Mouse (Mus musculus) CH12.LX (cell line): ENCODE data around the gene Crct1. TPM values are rescaled to one million over a fixed set of nuclear protein-coding genes. Genes with fewer than 3 reads are reported as not detected.

Experiments
- DNase-seq: peaks from one replicate; pipeline ENCODE4 v3.0.0-alpha.2; 2013; ENCODE audit errors: extremely low read depth
- H3K27ac ChIP-seq: 2 replicates; pipeline ENCODE4 v1.5.1; 2012; ENCODE audit warnings: low read depth, mild to moderate bottlenecking, control low read depth, moderate library complexity; ENCODE audit not compliant: insufficient read depth
- H3K27me3 ChIP-seq: replicated peaks from 2 replicates; pipeline ENCODE3; 2012; ENCODE audit warnings: inconsistent platforms
- H3K36me3 ChIP-seq, 2 experiments: replicated peaks in 1 of 2; 2 replicates each; pipeline versions ENCODE3 to v1.6.1; 2012; ENCODE audit warnings: inconsistent platforms in 1 of 2, low read length in 1 of 2, mild to moderate bottlenecking in 1 of 2, mixed read lengths in 1 of 2, moderate library complexity in 1 of 2; ENCODE audit not compliant: control insufficient read depth in 1 of 2, insufficient read depth in 1 of 2
- H3K4me1 ChIP-seq, 2 experiments: 2 replicates each; pipeline ENCODE4 v1.6.1; 2012; ENCODE audit warnings: inconsistent platforms in 1 of 2, moderate library complexity in 1 of 2; ENCODE audit not compliant: insufficient read depth in 2 of 2, control insufficient read depth in 1 of 2
- H3K4me2 ChIP-seq: 2 replicates; pipeline ENCODE4 v1.6.1; 2012; ENCODE audit warnings: low read depth, mild to moderate bottlenecking, control low read depth; ENCODE audit not compliant: poor library complexity, insufficient read depth, severe bottlenecking
- H3K4me3 ChIP-seq, 3 experiments: fragments of 150-350 bp in 1 of 3; sonication (generic) in 1 of 3; replicated peaks in 1 of 3; 2 replicates each; pipeline versions ENCODE3 to v1.5.1; 2011 to 2012; ENCODE audit warnings: low read depth in 2 of 3, low read length in 2 of 3, mild to moderate bottlenecking in 2 of 3, moderate library complexity in 2 of 3, control low read depth in 1 of 3, improper control_type of control experiment in 1 of 3, inconsistent platforms in 1 of 3, mixed read lengths in 1 of 3; ENCODE audit not compliant: poor library complexity in 1 of 3
- H3K79me2 ChIP-seq: replicated peaks from 2 replicates; pipeline ENCODE4 v1.6.1; 2012; ENCODE audit warnings: mild to moderate bottlenecking, moderate library complexity; ENCODE audit not compliant: control insufficient read depth, poor library complexity, insufficient read depth, severe bottlenecking; ENCODE audit errors: extremely low read depth
- H3K9ac ChIP-seq: 2 replicates; pipeline ENCODE4 v1.6.1; 2012; ENCODE audit warnings: low read depth, mild to moderate bottlenecking, control low read depth, moderate library complexity; ENCODE audit not compliant: insufficient read depth
- H3K9me3 ChIP-seq: replicated peaks from 2 replicates; pipeline ENCODE3; 2012; ENCODE audit warnings: low read length, inconsistent platforms, mixed read lengths
- CHD1 ChIP-seq: IDR thresholded peaks from 2 replicates; pipeline ENCODE4 v1.6.1; 2012; ENCODE audit warnings: low read depth, low read length, improper control_type of control experiment, inconsistent platforms
- CHD2 ChIP-seq: IDR thresholded peaks from 2 replicates; pipeline ENCODE4 v1.6.1; 2011; ENCODE audit warnings: low read length, improper control_type of control experiment
- CTCF ChIP-seq, 2 experiments: IDR thresholded peaks in 1 of 2; conservative IDR thresholded peaks in 1 of 2; 2 replicates each; pipeline ENCODE4 v1.5.1; 2011 to 2012; ENCODE audit warnings: low read depth in 2 of 2, low read length in 2 of 2, improper control_type of control experiment in 1 of 2, inconsistent platforms in 1 of 2, mild to moderate bottlenecking in 1 of 2, moderate library complexity in 1 of 2
- EP300 ChIP-seq: IDR thresholded peaks from 2 replicates; pipeline ENCODE4 v1.6.1; 2011; ENCODE audit warnings: low read length, improper control_type of control experiment
- HCFC1 ChIP-seq: IDR thresholded peaks from 2 replicates; pipeline ENCODE4 v1.6.1; 2012; ENCODE audit warnings: low read depth, mild to moderate bottlenecking, inconsistent platforms, low read length, improper control_type of control experiment
- IRF4 ChIP-seq: IDR thresholded peaks from 2 replicates; pipeline ENCODE4 v1.6.1; 2014; ENCODE audit warnings: low read depth, mild to moderate bottlenecking, inconsistent platforms, low read length, improper control_type of control experiment
- JUND ChIP-seq: conservative IDR thresholded peaks from 2 replicates; pipeline ENCODE4 v1.6.1; 2011; ENCODE audit warnings: low read depth, low read length, improper control_type of control experiment
- KAT2A ChIP-seq: IDR thresholded peaks from 2 replicates; pipeline ENCODE4 v1.6.1; 2012; ENCODE audit warnings: low read length, improper control_type of control experiment, inconsistent platforms; ENCODE audit not compliant: insufficient replicate concordance
- MAFK ChIP-seq: IDR thresholded peaks from 2 replicates; pipeline ENCODE4 v1.6.1; 2011; ENCODE audit warnings: low read length, improper control_type of control experiment; ENCODE audit not compliant: insufficient replicate concordance
- MAZ ChIP-seq: IDR thresholded peaks from 2 replicates; pipeline ENCODE4 v1.6.1; 2012; ENCODE audit warnings: low read depth, mild to moderate bottlenecking, inconsistent platforms, low read length, improper control_type of control experiment, moderate library complexity
- MEF2A ChIP-seq: IDR thresholded peaks from 2 replicates; pipeline ENCODE4 v1.6.1; 2014; ENCODE audit warnings: low read depth, mild to moderate bottlenecking, inconsistent platforms, low read length, improper control_type of control experiment, borderline replicate concordance
- NRF1 ChIP-seq: IDR thresholded peaks from 2 replicates; pipeline ENCODE4 v1.6.1; 2014; ENCODE audit warnings: low read depth, mild to moderate bottlenecking, inconsistent platforms, low read length, improper control_type of control experiment, moderate library complexity
- POLR2AphosphoS2 ChIP-seq: IDR thresholded peaks from 2 replicates; pipeline ENCODE4 v1.6.1; 2011; ENCODE audit warnings: low read depth, low read length, improper control_type of control experiment
- RAD21 ChIP-seq: IDR thresholded peaks from 2 replicates; pipeline ENCODE4 v1.6.1; 2011; ENCODE audit warnings: low read depth, mild to moderate bottlenecking, low read length, improper control_type of control experiment, moderate library complexity
- USF1 ChIP-seq: IDR thresholded peaks from 2 replicates; pipeline ENCODE4 v1.6.1; 2014; ENCODE audit warnings: low read depth, mild to moderate bottlenecking, inconsistent platforms, low read length, improper control_type of control experiment
- USF2 ChIP-seq: conservative IDR thresholded peaks from 2 replicates; pipeline ENCODE4 v1.6.1; 2011; ENCODE audit warnings: low read depth, low read length, improper control_type of control experiment
- ZC3H11A ChIP-seq: IDR thresholded peaks from 2 replicates; pipeline ENCODE4 v1.6.1; 2012; ENCODE audit warnings: low read depth, mild to moderate bottlenecking, inconsistent platforms, low read length, improper control_type of control experiment
- ZKSCAN1 ChIP-seq: IDR thresholded peaks from 2 replicates; pipeline ENCODE4 v1.6.1; 2012; ENCODE audit warnings: low read depth, inconsistent platforms, low read length, improper control_type of control experiment, borderline replicate concordance
- ZMIZ1 ChIP-seq: IDR thresholded peaks from 2 replicates; pipeline ENCODE4 v1.6.1; 2012; ENCODE audit warnings: low read depth, mild to moderate bottlenecking, inconsistent platforms, low read length, improper control_type of control experiment
- ZNF384 ChIP-seq: IDR thresholded peaks from 2 replicates; pipeline ENCODE4 v1.6.1; 2012; ENCODE audit warnings: low read depth, low read length, improper control_type of control experiment, inconsistent platforms
- dilution Hi-C: fragments of 300-500 bp; cut with MboI; formaldehyde crosslinking; loops from 2 replicates; pipeline ENCODE4 v1.14.3; 2020; ENCODE audit warnings: low sequenced_read_pairs; ENCODE audit not compliant: extremely low pct_unique_long_range_greater_than_20kb, extremely low pct_ligation_motif_present
- in situ Hi-C: fragments of 300-500 bp; cut with MboI; formaldehyde crosslinking; loops from 3 replicates; pipeline ENCODE4 v1.14.3; 2019; ENCODE audit warnings: low sequenced_read_pairs, low pct_ligation_motif_present, low pct_unique_long_range_greater_than_20kb, mixed read lengths
- polyA plus RNA-seq: library from polyadenylated mRNA; unstranded; fragments of >175 nt; gene quantifications from 2 replicates; pipeline ENCODE4 v1.2.1, GENCODE M21; 2012; ENCODE audit warnings: low read depth; ENCODE audit not compliant: insufficient read length
- total RNA-seq, 2 experiments: library from RNA; depleted of rRNA; stranded (reverse); fragments of 300-350 nt in 1 of 2; fragments of >200 nt in 1 of 2; gene quantifications; 2 replicates each; pipeline ENCODE4 v1.2.3; 2012 to 2014

Gene Crct1
- total RNA-seq (2012; rRNA removed): not detected in 2 replicates
- total RNA-seq (2014; rRNA removed): not detected in 2 replicates
- not detected in 2 replicates for polyA plus RNA-seq

DNA sequence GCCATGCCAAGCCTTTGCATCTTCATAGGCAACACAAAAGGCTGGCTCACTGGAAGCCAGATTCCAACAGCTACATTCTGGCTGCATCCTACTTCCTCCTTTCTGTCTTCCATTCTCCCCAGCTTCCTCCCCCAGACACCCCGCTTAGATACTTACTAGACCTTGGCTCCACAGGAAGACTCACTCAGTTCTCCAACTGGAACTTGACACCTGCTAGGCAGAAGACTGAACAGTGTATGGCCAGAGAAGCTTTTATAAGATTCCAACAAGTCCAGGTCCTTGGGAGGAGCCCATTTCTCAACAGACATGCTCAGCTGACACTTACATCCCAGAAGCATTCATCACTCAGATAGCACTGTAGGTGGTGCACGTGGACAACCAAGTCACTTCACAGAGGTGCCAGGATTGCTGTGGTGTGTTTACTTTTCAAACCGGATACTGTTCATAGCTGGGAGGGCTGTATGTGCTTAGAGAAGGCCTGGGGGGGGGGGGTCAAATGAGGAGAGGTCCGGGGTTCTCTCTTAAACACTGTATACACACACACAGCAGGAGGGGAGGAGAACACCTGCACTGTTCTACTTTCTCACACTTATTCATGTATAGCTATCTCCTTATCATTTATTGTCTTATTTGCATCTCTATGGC, at the start of gene Crct1:
Gene Crct1, minus strand, starts transcription at position 228 of the 645 bp plus-strand sequence.
- in situ Hi-C loops: no loop called here
- no peak for TF ChIP-seq USF2
- TF ChIP-seq ZC3H11A: no peak
- no peak for TF ChIP-seq EP300
- no peak for TF ChIP-seq HCFC1
- no peak for TF ChIP-seq MAFK
- TF ChIP-seq RAD21: no peak
- no peak for TF ChIP-seq CHD1
- TF ChIP-seq NRF1: no peak
- no peak for TF ChIP-seq POLR2AphosphoS2
- TF ChIP-seq KAT2A: no peak
- no peak for TF ChIP-seq MAZ
- no peak for TF ChIP-seq USF1
- TF ChIP-seq ZNF384: no peak
- no peak for TF ChIP-seq CHD2
- TF ChIP-seq IRF4: no peak
- TF ChIP-seq, all 38 proteins: peak for 0

DNA sequence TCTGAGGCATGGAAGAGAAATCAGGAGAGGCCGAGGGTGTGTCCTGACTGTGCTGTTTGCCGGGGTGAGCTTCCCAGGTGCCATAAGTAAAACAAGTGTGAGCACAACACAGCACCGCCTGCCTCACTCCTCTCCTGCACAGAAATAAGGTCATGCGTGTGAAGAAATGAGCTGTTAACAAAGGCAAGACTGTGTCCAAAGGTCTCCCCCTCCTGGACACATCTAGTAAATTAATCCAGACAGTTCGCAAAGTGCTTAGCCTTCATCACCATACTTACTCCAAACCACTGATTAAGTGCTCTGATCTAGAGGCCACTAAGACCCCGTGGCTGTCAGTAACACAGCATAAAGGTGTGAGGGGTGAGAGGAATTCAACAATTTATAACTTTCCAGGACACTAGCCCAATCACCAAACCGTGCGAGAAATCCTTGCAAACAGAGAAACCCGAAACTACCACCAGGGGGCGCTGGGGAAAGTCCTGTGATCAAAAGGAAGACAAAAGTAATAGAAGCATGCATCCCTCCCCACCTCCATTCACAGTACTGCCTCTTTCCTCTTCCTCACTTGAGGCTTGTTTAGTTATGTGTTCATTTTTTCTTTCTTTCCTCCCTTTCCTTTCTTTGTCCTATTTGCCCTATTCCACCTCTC, 37.5 kb upstream of the Crct1 start:
- dilution Hi-C loops: no loop called here
- peak; percentile 42 for DNase-seq
- H3K4me2 ChIP-seq: no peak overlapping the region

More for the DNA sequence above, at the start of gene Crct1:
- Histone ChIP-seq H3K4me2 (no peak within 1 kb of the TSS), H3K79me2 (no peaks in the 10 kb centered on the region), H3K36me3 (no peaks in the 10 kb centered on the region), H3K4me3 (no peak within 1 kb of the TSS), H3K27me3 (no peaks in the 10 kb centered on the region), H3K27ac (no peak within 1 kb of the TSS), H3K4me1 (peaks cover 0 to 29% of the 10 kb centered on the region in 2 experiments; a peak in 2 of 4 replicates), H3K9me3 (no peaks in the 10 kb centered on the region), H3K9ac (no peak within 1 kb of the TSS)
- dilution Hi-C loops: no loop called here
- no peak for DNase-seq

More for the DNA sequence above, 37.5 kb upstream of the Crct1 start:
- TF ChIP-seq MAZ: no peak
- TF ChIP-seq CTCF (conservative IDR thresholded peaks at IDR 0.05 in 1 of 2, IDR thresholded peaks at IDR 0.05 in 1 of 2; ENCODE audit: low read depth in 2 of 2, low read length in 2 of 2): peak; percentile 36 to 45
- no peak for TF ChIP-seq JUND
- TF ChIP-seq MEF2A: no peak
- no peak for TF ChIP-seq ZMIZ1
- TF ChIP-seq ZKSCAN1: no peak
- TF ChIP-seq, all 38 proteins: peak for 1
- Histone ChIP-seq H3K27me3 (no peaks in the 10 kb centered on the region), H3K9me3 (no peaks in the 10 kb centered on the region), H3K4me1 (no peaks in the 10 kb centered on the region), H3K36me3 (no peaks in the 10 kb centered on the region), H3K79me2 (no peaks in the 10 kb centered on the region), H3K27ac (no peak overlapping the region), H3K9ac (no peak overlapping the region), H3K4me3 (no peak overlapping the region)
- in situ Hi-C loops: no loop called here
